Mouse (Mus musculus) midbrain, embryonic 16.5 days (tissue): ENCODE results near the gene Ola1. TPM values are rescaled to one million over a fixed set of nuclear protein-coding genes. Genes with fewer than 3 reads are reported as not detected.

ENCODE experiments used
- ATAC-seq: fragments of 200-750 bp; cut with Nextera tagmentation; 2 replicates; pipeline ENCODE4 v1.8.0; 2017; ENCODE audit warnings: moderate TSS enrichment
- H3K27ac ChIP-seq: fragments of 300-500 bp; sonication (generic); 2 replicates; pipeline ENCODE4 v1.5.1; 2014; ENCODE audit warnings: mild to moderate bottlenecking, low read length, mixed read lengths
- H3K27me3 ChIP-seq: fragments of 300-500 bp; sonication (generic); 2 replicates; pipeline ENCODE4 v1.6.1; 2014; ENCODE audit warnings: low read depth, low read length, mixed read lengths; ENCODE audit not compliant: control insufficient read depth, insufficient read depth
- H3K36me3 ChIP-seq: fragments of 300-500 bp; sonication (generic); 2 replicates; pipeline ENCODE4 v1.6.1; 2014; ENCODE audit warnings: mild to moderate bottlenecking, low read length, moderate library complexity, mixed read lengths; ENCODE audit not compliant: control insufficient read depth, insufficient read depth
- H3K4me1 ChIP-seq: fragments of 300-500 bp; sonication (generic); 2 replicates; pipeline ENCODE4 v1.6.1; 2014; ENCODE audit warnings: mild to moderate bottlenecking, low read length, mixed read lengths; ENCODE audit not compliant: control insufficient read depth, insufficient read depth
- H3K4me2 ChIP-seq: fragments of 300-500 bp; sonication (generic); 2 replicates; pipeline ENCODE4 v1.6.1; 2014; ENCODE audit warnings: mild to moderate bottlenecking, low read length, mixed read lengths
- H3K4me3 ChIP-seq: fragments of 300-500 bp; sonication (generic); 2 replicates; pipeline ENCODE4 v1.5.1; 2014; ENCODE audit warnings: low read depth, mild to moderate bottlenecking, low read length, moderate library complexity, mixed read lengths
- H3K9ac ChIP-seq: fragments of 300-500 bp; sonication (generic); 2 replicates; pipeline ENCODE4 v1.6.1; 2014; ENCODE audit warnings: low read depth, low read length, mixed read lengths
- H3K9me3 ChIP-seq: fragments of 300-500 bp; sonication (generic); replicated peaks from 2 replicates; pipeline ENCODE4 v1.6.1; 2014; ENCODE audit warnings: mild to moderate bottlenecking, low read length, mixed read lengths; ENCODE audit not compliant: control insufficient read depth, poor library complexity, severe bottlenecking
- WGBS: fragments of 180-500 bp; shearing (Covaris S2); extraction: QIAGEN DNeasy Blood & Tissue Kit; methylation state at CpG from one replicate; pipeline ENCODE4 v1.1.7; 2014; 5-methylcytosine and 5-hydroxymethylcytosine counted together
- polyA plus RNA-seq: library from polyadenylated mRNA; unstranded; fragments of >200 nt; fragmentation: Nextera tagmentation; extraction: Ambion mirVana; gene quantifications from 2 replicates; pipeline ENCODE4 v1.2.1, GENCODE M21; 2015

Ola1 gene
- polyA plus RNA-seq, 1 experiment from 2014 or later, result 98.5 TPM

- WGBS, result 89% methylated on average over 8 of the region's 8 CpGs
- Histone ChIP-seq H3K9me3 (0 out of 2 replicates have a peak, but pooled peaks cover 2% of the 10 kb centered on the region), H3K27me3 (no peaks in the 10 kb centered on the region), H3K27ac (no peak overlapping the region), H3K36me3 (no peaks in the 10 kb centered on the region), H3K9ac (no peak overlapping the region), H3K4me2 (no peak overlapping the region), H3K4me3 (no peak overlapping the region), H3K4me1 (no peaks in the 10 kb centered on the region)
- no peak for ATAC-seq
These were observed 168.3 kb downstream of the Ola1 start for GRCm38 (mm10) chr2:73050401-73050800.

GRCm38 (mm10) chr2:73049977-73050376 is 168.7 kb downstream of the Ola1 start:
- H3K4me1 ChIP-seq, result no peaks in the 10 kb centered on the region
- WGBS, result 91% methylated on average over 4 of the region's 4 CpGs
- no peak for ATAC-seq
- no peak overlapping the region for H3K4me2 ChIP-seq
- no peak overlapping the region for H3K27ac ChIP-seq
- no peak overlapping the region for H3K4me3 ChIP-seq
- H3K9ac ChIP-seq, result no peak overlapping the region
- H3K9me3 ChIP-seq, result 0 out of 2 replicates have a peak, but pooled peaks cover 2% of the 10 kb centered on the region
- no peaks in the 10 kb centered on the region for H3K27me3 ChIP-seq
- no peaks in the 10 kb centered on the region for H3K36me3 ChIP-seq

GRCm38 (mm10) chr2:73049001-73049684 is 169.6 kb downstream of the Ola1 start:
- no peaks in the 10 kb centered on the region for H3K27me3 ChIP-seq
- no peak overlapping the region for H3K9ac ChIP-seq
- ATAC-seq, result no peak
- 65% methylated on average over 6 of the region's 6 CpGs for WGBS
- H3K9me3 ChIP-seq, result 0 out of 2 replicates have a peak, but pooled peaks cover 2% of the 10 kb centered on the region
- no peaks in the 10 kb centered on the region for H3K4me1 ChIP-seq
- no peak overlapping the region for H3K27ac ChIP-seq
- H3K36me3 ChIP-seq, result no peaks in the 10 kb centered on the region
- no peak overlapping the region for H3K4me2 ChIP-seq
- no peak overlapping the region for H3K4me3 ChIP-seq

- H3K27me3 ChIP-seq, result no peaks in the 10 kb centered on the region
- ATAC-seq, result no peak
- H3K4me2 ChIP-seq, result no peak overlapping the region
- no peaks in the 10 kb centered on the region for H3K4me1 ChIP-seq
- no peak overlapping the region for H3K4me3 ChIP-seq
- no peak overlapping the region for H3K27ac ChIP-seq
- H3K9me3 ChIP-seq, result no peaks in the 10 kb centered on the region
- 84% methylated on average over 24 of the region's 24 CpGs for WGBS
- no peaks in the 10 kb centered on the region for H3K36me3 ChIP-seq
- H3K9ac ChIP-seq, result no peak overlapping the region
These were observed 171.5 kb downstream of the Ola1 start for GRCm38 (mm10) chr2:73047061-73047741.

- Histone ChIP-seq H3K4me1 (no peaks in the 10 kb centered on the region), H3K36me3 (no peaks in the 10 kb centered on the region), H3K4me3 (no peak overlapping the region), H3K27ac (no peak overlapping the region), H3K9ac (no peak overlapping the region), H3K4me2 (no peak overlapping the region), H3K27me3 (no peaks in the 10 kb centered on the region), H3K9me3 (no peaks in the 10 kb centered on the region)
- no peak for ATAC-seq
- whole genome bisulfite sequencing, result 26% methylated on average over 10 of the region's 10 CpGs
These were observed 172.1 kb downstream of the Ola1 start for GRCm38 (mm10) chr2:73046576-73046975.

GRCm38 (mm10) chr2:73045505-73045904 is 173.2 kb downstream of the Ola1 start:
- 80% methylated on average over 5 of the region's 5 CpGs for WGBS
- Histone ChIP-seq H3K4me3 (no peak overlapping the region), H3K27ac (no peak overlapping the region), H3K9me3 (no peaks in the 10 kb centered on the region), H3K4me1 (no peaks in the 10 kb centered on the region), H3K27me3 (no peaks in the 10 kb centered on the region), H3K36me3 (no peaks in the 10 kb centered on the region), H3K4me2 (no peak overlapping the region), H3K9ac (no peak overlapping the region)
- ATAC-seq, result no peak

Other genes starting within 250 kb of the Ola1 start
- gene Sp3, start 238.5 kb downstream of the Ola1 start, polyA plus RNA-seq, result 31.1 and 37.7 TPM in 2 replicates
- not detected in 2 replicates for gene Gm11084, start 232.2 kb downstream of the Ola1 start, polyA plus RNA-seq
- 3.0 and 4.2 TPM in 2 replicates for gene Sp9, start 53.0 kb upstream of the Ola1 start, polyA plus RNA-seq
- gene Scrn3, start 93.7 kb upstream of the Ola1 start, polyA plus RNA-seq, result 6.7 and 8.1 TPM in 2 replicates
- 25.5 and 26.6 TPM in 2 replicates for gene Cir1, start 93.8 kb upstream of the Ola1 start, polyA plus RNA-seq
- 13.7 and 15.0 TPM in 2 replicates for gene Gpr155, start 167.6 kb upstream of the Ola1 start, polyA plus RNA-seq